Mouse (Mus musculus) small intestine, adult 2 months (tissue): Measurements from ENCODE around the gene Espn.

Experiments
- CTCF ChIP-seq: fragments of 200-500 bp; IDR thresholded peaks from 2 replicates; pipeline ENCODE4 v1.5.1; 2012; ENCODE audit warnings: low read depth, mild to moderate bottlenecking, control low read depth, inconsistent platforms, low read length, moderate library complexity, mixed read lengths; ENCODE audit not compliant: insufficient replicate concordance, insufficient read length; ENCODE audit errors: extremely low read depth
- POLR2A ChIP-seq: fragments of 200-500 bp; IDR thresholded peaks from 2 replicates; pipeline ENCODE4 v1.6.1; 2012; ENCODE audit warnings: low read depth, mild to moderate bottlenecking, control low read depth, inconsistent platforms, low read length, moderate library complexity

DNA sequence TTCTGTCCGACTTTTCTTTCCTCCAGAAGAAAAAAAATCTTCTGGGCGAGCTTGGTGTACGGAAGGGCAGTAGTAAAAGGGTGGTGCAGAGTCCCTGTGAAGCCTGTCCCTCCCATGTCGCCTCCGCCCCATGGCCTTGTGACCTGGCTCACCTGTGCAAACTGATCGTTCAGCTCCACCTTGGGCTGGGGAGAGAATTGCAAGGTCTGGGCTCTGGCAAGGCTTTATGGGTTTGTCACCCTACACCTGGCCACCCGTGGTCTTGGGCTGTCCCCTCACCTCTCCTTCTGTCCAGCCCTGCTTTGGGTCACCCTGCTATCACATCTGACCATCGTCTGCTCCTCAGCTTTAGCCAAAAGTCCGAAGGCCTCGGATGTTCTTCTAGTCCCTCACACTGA lies 19.4 kb downstream of the Espn start:
- no peak for TF ChIP-seq POLR2A
- TF ChIP-seq CTCF, result peak; percentile 22; the same call in 1 of the 2 replicates
